Mouse (Mus musculus) small intestine, adult 2 months (tissue): ENCODE data around the gene Fam104a.

Experiments
- CTCF ChIP-seq: fragments of 200-500 bp; IDR thresholded peaks from 2 replicates; pipeline ENCODE4 v1.5.1; 2012; ENCODE audit warnings: low read depth, mild to moderate bottlenecking, control low read depth, inconsistent platforms, low read length, moderate library complexity, mixed read lengths; ENCODE audit not compliant: insufficient replicate concordance, insufficient read length; ENCODE audit errors: extremely low read depth
- POLR2A ChIP-seq: fragments of 200-500 bp; IDR thresholded peaks from 2 replicates; pipeline ENCODE4 v1.6.1; 2012; ENCODE audit warnings: low read depth, mild to moderate bottlenecking, control low read depth, inconsistent platforms, low read length, moderate library complexity

GRCm38 (mm10) chr11:113611664-113612611 is 72.0 kb downstream of the Fam104a start:
- TF ChIP-seq POLR2A = no peak
- peak; percentile 62; the same call in 1 of the 2 replicates for TF ChIP-seq CTCF
